In the genomic region with DNA sequence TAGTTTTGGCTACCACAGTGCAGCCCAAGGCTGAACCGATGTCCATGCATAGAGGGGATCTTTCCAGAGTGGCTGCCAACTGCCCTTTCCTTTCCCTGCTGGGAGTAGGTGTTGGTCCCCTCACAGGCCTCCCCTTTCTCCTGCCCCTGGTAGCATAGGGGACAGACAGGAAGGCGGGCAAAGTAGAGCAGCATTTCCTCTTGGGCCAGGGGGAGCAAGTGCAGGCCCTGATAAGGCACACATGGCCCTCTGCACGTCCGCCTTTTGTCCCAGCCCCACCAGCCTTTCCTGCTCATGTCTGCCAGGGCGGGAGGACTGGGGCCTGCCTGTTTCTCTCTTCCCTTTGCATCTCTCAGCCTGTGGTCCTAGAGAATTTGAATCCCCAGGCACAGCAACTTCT, we compare ENCODE assay signal across 9 mouse cellular contexts. TPM values are rescaled to one million over a fixed set of nuclear protein-coding genes. Genes with fewer than 3 reads are reported as not detected.
DNase-seq lines count a peak whose midpoint lies in the region; ATAC-seq and TF ChIP-seq lines count a peak whose summit lies in the region.
"Had no signal": no experiment of that assay in that cellular context is flagged by ENCODE, and none has a peak within 500 bp of the region (broad histone marks: within the 10 kb centered on the region; RNA-seq: fewer than 3 reads in every experiment).

No protein-coding gene starts in this region.

- TF ChIP-seq CTCF in midbrain, postnatal 0 days (IDR thresholded peaks at IDR 0.05), result no peak
- TF ChIP-seq CTCF in heart, postnatal 0 days (IDR thresholded peaks at IDR 0.05; ENCODE audit: low read depth), result peak; percentile 2; the same call in 1 of the 2 replicates

- no peak overlapping the region for H3K4me2 ChIP-seq in midbrain, embryonic 15.5 days
- H3K4me2 ChIP-seq in midbrain, postnatal 0 days (ENCODE audit: low read depth, low read length, poor library complexity, severe bottlenecking), result no peak overlapping the region
- H3K4me2 ChIP-seq in heart, postnatal 0 days (ENCODE audit: low read depth, low read length), result 0 out of 2 replicates have a peak overlapping the region, but pooled peaks have one; percentile 27
- H3K4me2 ChIP-seq in limb, embryonic 15.5 days, result no peak overlapping the region
- H3K4me2 ChIP-seq in stomach, embryonic 16.5 days (ENCODE audit: low read depth, low read length), result no peak overlapping the region
- H3K4me2 ChIP-seq: limb, embryonic 13.5 days had no signal

- H3K27ac ChIP-seq in midbrain, embryonic 15.5 days, result peak overlapping the region; percentile 15; the same call in 1 of the 2 replicates
- no peak overlapping the region for H3K27ac ChIP-seq in midbrain, postnatal 0 days (ENCODE audit: low read depth, low read length)
- H3K27ac ChIP-seq in heart, postnatal 0 days (ENCODE audit: low read depth), result peak overlapping the region; percentile 90
- H3K27ac ChIP-seq in limb, embryonic 15.5 days, result peak overlapping the region; percentile 54
- H3K27ac ChIP-seq in stomach, embryonic 16.5 days (ENCODE audit: low read length), result peak overlapping the region; percentile 71
- H3K27ac ChIP-seq: limb, embryonic 13.5 days had no signal

- no peak overlapping the region for H3K4me3 ChIP-seq in midbrain, embryonic 15.5 days
- no peak overlapping the region for H3K4me3 ChIP-seq in midbrain, postnatal 0 days (ENCODE audit: low read depth, low read length)
- H3K4me3 ChIP-seq in heart, postnatal 0 days (ENCODE audit: low read depth, low read length), result no peak overlapping the region
- no peak overlapping the region for H3K4me3 ChIP-seq in limb, embryonic 15.5 days
- no peak overlapping the region for H3K4me3 ChIP-seq in stomach, embryonic 16.5 days (replicated peaks; ENCODE audit: low read length)
- H3K4me3 ChIP-seq: limb, embryonic 13.5 days had no signal

- DNase-seq in midbrain, postnatal 0 days (ENCODE audit: low spot score), result no peak
- peak; percentile 77 for DNase-seq in heart, postnatal 0 days (ENCODE audit: low spot score)
- no peak for DNase-seq in cerebellum, adult 18-20 months
- no peak for DNase-seq in cerebellum, postnatal 25 days
- no peak for DNase-seq in thymus, postnatal 36 days

- ATAC-seq in midbrain, embryonic 15.5 days (replicated peaks), result no peak
- no peak for ATAC-seq in midbrain, postnatal 0 days (ENCODE audit: low FRiP score)
- ATAC-seq in heart, postnatal 0 days (ENCODE audit: insufficient read depth, low read depth), result peak; percentile 67
- ATAC-seq in limb, embryonic 15.5 days (ENCODE audit: insufficient number of reproducible peaks, low FRiP score, low TSS enrichment, low read depth), result 0 out of 2 replicates have a peak, but pooled peaks have one; percentile 26
- peak; percentile 61 for ATAC-seq in stomach, embryonic 16.5 days (ENCODE audit: insufficient read depth, low FRiP score)

- 75% methylated on average over 5 of the region's 5 CpGs for WGBS in midbrain, embryonic 15.5 days
- 83% methylated on average over 5 of the region's 5 CpGs for WGBS in midbrain, postnatal 0 days
- 17% methylated on average over 5 of the region's 5 CpGs for WGBS in heart, postnatal 0 days
- WGBS in limb, embryonic 15.5 days, result 57% methylated on average over 5 of the region's 5 CpGs
- 51% methylated on average over 5 of the region's 5 CpGs for WGBS in stomach, embryonic 16.5 days

- no peak overlapping the region for H3K9ac ChIP-seq in midbrain, embryonic 15.5 days
- no peak overlapping the region for H3K9ac ChIP-seq in midbrain, postnatal 0 days (replicated peaks; ENCODE audit: low read length, poor library complexity, severe bottlenecking)
- no peak overlapping the region for H3K9ac ChIP-seq in heart, postnatal 0 days (replicated peaks; ENCODE audit: low read depth, low read length)
- no peak overlapping the region for H3K9ac ChIP-seq in limb, embryonic 15.5 days
- H3K9ac ChIP-seq in stomach, embryonic 16.5 days (ENCODE audit: low read length), result no peak overlapping the region

- no peaks in the 10 kb centered on the region for H3K27me3 ChIP-seq in midbrain, embryonic 15.5 days (replicated peaks)
- H3K27me3 ChIP-seq in midbrain, postnatal 0 days (ENCODE audit: insufficient read depth, low read length), result no peaks in the 10 kb centered on the region
- H3K27me3 ChIP-seq in heart, postnatal 0 days (ENCODE audit: control insufficient read depth, insufficient read depth, low read length), result no peaks in the 10 kb centered on the region
- H3K27me3 ChIP-seq in limb, embryonic 15.5 days, result no peaks in the 10 kb centered on the region
- H3K27me3 ChIP-seq in stomach, embryonic 16.5 days (ENCODE audit: control insufficient read depth, insufficient read depth, low read length), result no peaks in the 10 kb centered on the region
- H3K27me3 ChIP-seq: limb, embryonic 13.5 days had no signal

- no peaks in the 10 kb centered on the region for H3K36me3 ChIP-seq in midbrain, embryonic 15.5 days (replicated peaks)
- H3K36me3 ChIP-seq in midbrain, postnatal 0 days (ENCODE audit: insufficient read depth, low read length), result no peaks in the 10 kb centered on the region
- no peaks in the 10 kb centered on the region for H3K36me3 ChIP-seq in heart, postnatal 0 days (replicated peaks; ENCODE audit: control insufficient read depth, insufficient read depth, low read length)
- H3K36me3 ChIP-seq in limb, embryonic 15.5 days, result no peaks in the 10 kb centered on the region
- H3K36me3 ChIP-seq in stomach, embryonic 16.5 days (ENCODE audit: control insufficient read depth, insufficient read depth, low read length), result no peaks in the 10 kb centered on the region
- H3K36me3 ChIP-seq: limb, embryonic 13.5 days had no signal

- H3K4me1 ChIP-seq in midbrain, embryonic 15.5 days, result peaks cover 7% of the 10 kb centered on the region
- H3K4me1 ChIP-seq in midbrain, postnatal 0 days (ENCODE audit: insufficient read depth, low read length), result no peaks in the 10 kb centered on the region
- H3K4me1 ChIP-seq in heart, postnatal 0 days (ENCODE audit: control insufficient read depth, insufficient read depth), result peaks cover 36% of the 10 kb centered on the region
- H3K4me1 ChIP-seq in limb, embryonic 15.5 days, result peaks cover 14% of the 10 kb centered on the region
- H3K4me1 ChIP-seq in stomach, embryonic 16.5 days (ENCODE audit: control insufficient read depth, insufficient read depth, low read length), result peaks cover 26% of the 10 kb centered on the region

- H3K9me3 ChIP-seq in midbrain, embryonic 15.5 days, result no peaks in the 10 kb centered on the region
- H3K9me3 ChIP-seq in midbrain, postnatal 0 days (ENCODE audit: low read length), result no peaks in the 10 kb centered on the region
- H3K9me3 ChIP-seq in heart, postnatal 0 days (replicated peaks; ENCODE audit: control insufficient read depth, low read length), result no peaks in the 10 kb centered on the region
- no peaks in the 10 kb centered on the region for H3K9me3 ChIP-seq in limb, embryonic 15.5 days
- H3K9me3 ChIP-seq in stomach, embryonic 16.5 days (replicated peaks; ENCODE audit: control insufficient read depth, low read length), result no peaks in the 10 kb centered on the region
- H3K9me3 ChIP-seq: limb, embryonic 13.5 days had no signal

- peak; percentile 97 for TF ChIP-seq EP300 in heart, postnatal 0 days (IDR thresholded peaks at IDR 0.05; ENCODE audit: low read depth)

RNA-seq across cellular contexts. Expression of a gene that starts 8.0 kb away (rescaled TPM):
- 71.8 and 75.7 TPM in 2 replicates for polyA plus RNA-seq in midbrain, embryonic 15.5 days (2015; fragmentation: Nextera tagmentation; extraction: Ambion mirVana)
- total RNA-seq in midbrain, postnatal 0 days (2014; rRNA removed), result 69.9 and 83.0 TPM in 2 replicates
- polyA plus RNA-seq in midbrain, postnatal 0 days (2015; fragmentation: Nextera tagmentation; extraction: Ambion mirVana), result 63.2 and 70.9 TPM in 2 replicates
- total RNA-seq in heart, postnatal 0 days (2014; rRNA removed; ENCODE audit: low replicate concordance), result 375 and 401 TPM in 2 replicates
- 158 and 159 TPM in 2 replicates for polyA plus RNA-seq in heart, postnatal 0 days (2015; fragmentation: Nextera tagmentation; extraction: Ambion mirVana)
- 107 and 122 TPM in 2 replicates for polyA plus RNA-seq in limb, embryonic 15.5 days (2015; fragmentation: Nextera tagmentation; extraction: Ambion mirVana)
- polyA plus RNA-seq in stomach, embryonic 16.5 days (2015; fragmentation: Nextera tagmentation; extraction: Ambion mirVana), result 116 and 120 TPM in 2 replicates

RNA-seq across cellular contexts. Expression of a gene that starts 14.6 kb away (rescaled TPM):
- not detected in 2 replicates for polyA plus RNA-seq in midbrain, embryonic 15.5 days (2015; fragmentation: Nextera tagmentation; extraction: Ambion mirVana)
- total RNA-seq in midbrain, postnatal 0 days (2014; rRNA removed), result not detected in 2 replicates
- polyA plus RNA-seq in midbrain, postnatal 0 days (2015; fragmentation: Nextera tagmentation; extraction: Ambion mirVana), result 0.25 TPM in 1 of 2 replicates, not detected in the other
- total RNA-seq in heart, postnatal 0 days (2014; rRNA removed; ENCODE audit: low replicate concordance), result not detected in 2 replicates
- not detected in 2 replicates for polyA plus RNA-seq in heart, postnatal 0 days (2015; fragmentation: Nextera tagmentation; extraction: Ambion mirVana)
- polyA plus RNA-seq in limb, embryonic 15.5 days (2015; fragmentation: Nextera tagmentation; extraction: Ambion mirVana), result 0.24 TPM in 1 of 2 replicates, not detected in the other
- polyA plus RNA-seq in stomach, embryonic 16.5 days (2015; fragmentation: Nextera tagmentation; extraction: Ambion mirVana), result not detected in 2 replicates
- polyA plus RNA-seq: limb, embryonic 13.5 days had no signal

RNA-seq across cellular contexts. Expression of a gene that starts 32.4 kb away (rescaled TPM):
- 4.6 and 6.7 TPM in 2 replicates for polyA plus RNA-seq in midbrain, embryonic 15.5 days (2015; fragmentation: Nextera tagmentation; extraction: Ambion mirVana)
- total RNA-seq in midbrain, postnatal 0 days (2014; rRNA removed), result 6.4 and 8.4 TPM in 2 replicates
- polyA plus RNA-seq in midbrain, postnatal 0 days (2015; fragmentation: Nextera tagmentation; extraction: Ambion mirVana), result 5.0 and 6.3 TPM in 2 replicates
- 41.0 and 49.3 TPM in 2 replicates for total RNA-seq in heart, postnatal 0 days (2014; rRNA removed; ENCODE audit: low replicate concordance)
- 23.9 and 24.1 TPM in 2 replicates for polyA plus RNA-seq in heart, postnatal 0 days (2015; fragmentation: Nextera tagmentation; extraction: Ambion mirVana)
- polyA plus RNA-seq in limb, embryonic 15.5 days (2015; fragmentation: Nextera tagmentation; extraction: Ambion mirVana), result 31.5 and 36.3 TPM in 2 replicates
- 66.8 and 72.1 TPM in 2 replicates for polyA plus RNA-seq in stomach, embryonic 16.5 days (2015; fragmentation: Nextera tagmentation; extraction: Ambion mirVana)

RNA-seq across cellular contexts. Expression of a gene that starts 55.4 kb away (rescaled TPM):
- polyA plus RNA-seq in midbrain, embryonic 15.5 days (2015; fragmentation: Nextera tagmentation; extraction: Ambion mirVana), result 15.6 and 17.6 TPM in 2 replicates
- 48.9 and 65.8 TPM in 2 replicates for total RNA-seq in midbrain, postnatal 0 days (2014; rRNA removed)
- polyA plus RNA-seq in midbrain, postnatal 0 days (2015; fragmentation: Nextera tagmentation; extraction: Ambion mirVana), result 6.8 and 7.6 TPM in 2 replicates
- total RNA-seq in heart, postnatal 0 days (2014; rRNA removed; ENCODE audit: low replicate concordance), result 54.0 and 63.3 TPM in 2 replicates
- 4.9 and 5.7 TPM in 2 replicates for polyA plus RNA-seq in heart, postnatal 0 days (2015; fragmentation: Nextera tagmentation; extraction: Ambion mirVana)
- polyA plus RNA-seq in limb, embryonic 15.5 days (2015; fragmentation: Nextera tagmentation; extraction: Ambion mirVana), result 23.1 and 24.3 TPM in 2 replicates
- 14.1 and 15.4 TPM in 2 replicates for polyA plus RNA-seq in stomach, embryonic 16.5 days (2015; fragmentation: Nextera tagmentation; extraction: Ambion mirVana)

RNA-seq across cellular contexts. Expression of a gene that starts 56.4 kb away (rescaled TPM):
- 164 and 168 TPM in 2 replicates for polyA plus RNA-seq in midbrain, embryonic 15.5 days (2015; fragmentation: Nextera tagmentation; extraction: Ambion mirVana)
- total RNA-seq in midbrain, postnatal 0 days (2014; rRNA removed), result 237 and 261 TPM in 2 replicates
- polyA plus RNA-seq in midbrain, postnatal 0 days (2015; fragmentation: Nextera tagmentation; extraction: Ambion mirVana), result 155 and 162 TPM in 2 replicates
- total RNA-seq in heart, postnatal 0 days (2014; rRNA removed; ENCODE audit: low replicate concordance), result 16.5 and 23.2 TPM in 2 replicates
- polyA plus RNA-seq in heart, postnatal 0 days (2015; fragmentation: Nextera tagmentation; extraction: Ambion mirVana), result 7.7 and 9.7 TPM in 2 replicates
- polyA plus RNA-seq in limb, embryonic 15.5 days (2015; fragmentation: Nextera tagmentation; extraction: Ambion mirVana), result 32.0 and 42.8 TPM in 2 replicates
- polyA plus RNA-seq in stomach, embryonic 16.5 days (2015; fragmentation: Nextera tagmentation; extraction: Ambion mirVana), result 23.2 and 27.3 TPM in 2 replicates

Comparison
In these comparisons a context has a peak if more than half of its experiments do, and no peak if none do; other contexts are left out.
1. ATAC-seq: peak in heart, postnatal 0 days (single experiment), limb, embryonic 15.5 days (single experiment) and stomach, embryonic 16.5 days (single experiment); none in midbrain, embryonic 15.5 days (single experiment) and midbrain, postnatal 0 days (single experiment).